Mouse (Mus musculus): Measurements from ENCODE around the gene Ing3.

DNA sequence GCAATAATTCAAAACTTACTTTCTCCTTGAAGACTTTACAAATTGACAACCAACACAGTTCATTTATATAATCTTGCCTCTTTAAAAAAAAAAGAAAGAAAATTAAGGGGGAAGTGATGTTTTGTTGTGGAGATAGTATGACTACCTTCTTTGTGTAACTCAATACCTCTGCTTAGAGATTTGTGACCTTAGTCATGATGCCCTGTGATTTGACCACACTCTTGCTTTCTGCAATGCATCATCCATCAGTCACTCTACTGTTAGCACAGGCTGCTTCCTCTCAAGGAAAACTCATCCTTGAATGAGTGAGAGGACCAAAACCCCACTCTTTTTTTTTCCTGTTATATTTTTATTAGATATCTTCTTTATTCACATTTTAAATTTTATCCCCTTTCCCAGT is 39.7 kb upstream of the Ing3 start:
- TF ChIP-seq MAX (IDR thresholded peaks at IDR 0.05; ENCODE audit: low read depth), result no peak
- no peak for TF ChIP-seq CEBPB (IDR thresholded peaks at IDR 0.05; ENCODE audit: insufficient read depth, poor library complexity, severe bottlenecking)
- TF ChIP-seq E2F4 (IDR thresholded peaks at IDR 0.05; ENCODE audit: insufficient read depth), result no peak
- no peak for TF ChIP-seq POLR2A (IDR thresholded peaks at IDR 0.05; ENCODE audit: insufficient read length, low read depth)
- no peak for TF ChIP-seq TCF12 (IDR thresholded peaks at IDR 0.05; ENCODE audit: insufficient read depth, poor library complexity, severe bottlenecking)
- no peak for TF ChIP-seq REST (IDR thresholded peaks at IDR 0.05; ENCODE audit: insufficient read depth, insufficient read length)
- no peak for TF ChIP-seq SRF (IDR thresholded peaks at IDR 0.05; ENCODE audit: control insufficient read depth, insufficient read length, low read depth)
- TF ChIP-seq USF1 (IDR thresholded peaks at IDR 0.05; ENCODE audit: low read depth), result no peak
